Comparison of ENCODE assay signal across 28 mouse cellular contexts in genomic region chr11:20849403-20849802, GRCm38 (mm10). TPM values are rescaled to one million over a fixed set of nuclear protein-coding genes. Genes with fewer than 3 reads are reported as not detected.
DNase-seq lines count a peak whose midpoint lies in the region; ATAC-seq and TF ChIP-seq lines count a peak whose summit lies in the region.
"Had no signal": no experiment of that assay in that cellular context is flagged by ENCODE, and none has a peak within 500 bp of the region (broad histone marks: within the 10 kb centered on the region; RNA-seq: fewer than 3 reads in every experiment).

No protein-coding gene starts in this region.

- H3K9me3 ChIP-seq in kidney, postnatal 0 days (replicated peaks; ENCODE audit: low read length), result no peaks in the 10 kb centered on the region
- H3K9me3 ChIP-seq in embryonic facial prominence, embryonic 15.5 days (replicated peaks), result no peaks in the 10 kb centered on the region
- no peaks in the 10 kb centered on the region for H3K9me3 ChIP-seq in forebrain, embryonic 14.5 days (replicated peaks; ENCODE audit: control insufficient read depth, low read length)
- no peaks in the 10 kb centered on the region for H3K9me3 ChIP-seq in hindbrain, embryonic 14.5 days (ENCODE audit: control insufficient read depth, low read length)
- H3K9me3 ChIP-seq: heart, embryonic 12.5 days; intestine, embryonic 15.5 days; midbrain, embryonic 10.5 days; neural tube, embryonic 13.5 days had no signal

- H3K4me1 ChIP-seq in kidney, postnatal 0 days (replicated peaks; ENCODE audit: insufficient read depth, low read length), result no peaks in the 10 kb centered on the region
- H3K4me1 ChIP-seq in embryonic facial prominence, embryonic 15.5 days, result peaks cover 12% of the 10 kb centered on the region
- H3K4me1 ChIP-seq in forebrain, embryonic 14.5 days (ENCODE audit: control insufficient read depth, insufficient read depth, low read length), result no peaks in the 10 kb centered on the region
- H3K4me1 ChIP-seq in hindbrain, embryonic 14.5 days (replicated peaks; ENCODE audit: control insufficient read depth, insufficient read depth, low read length), result no peaks in the 10 kb centered on the region
- H3K4me1 ChIP-seq: heart, embryonic 12.5 days; intestine, embryonic 15.5 days had no signal

- WGBS in kidney, postnatal 0 days, result 77% methylated on average over 5 of the region's 5 CpGs
- 45% methylated on average over 5 of the region's 5 CpGs for WGBS in embryonic facial prominence, embryonic 15.5 days
- WGBS in forebrain, embryonic 14.5 days, result 80% methylated on average over 5 of the region's 5 CpGs
- WGBS in hindbrain, embryonic 14.5 days, result 82% methylated on average over 5 of the region's 5 CpGs

- H3K4me2 ChIP-seq in kidney, postnatal 0 days (ENCODE audit: low read length), result no peak overlapping the region
- no peak overlapping the region for H3K4me2 ChIP-seq in embryonic facial prominence, embryonic 15.5 days (replicated peaks)
- no peak overlapping the region for H3K4me2 ChIP-seq in forebrain, embryonic 14.5 days (ENCODE audit: low read length)
- no peak overlapping the region for H3K4me2 ChIP-seq in hindbrain, embryonic 14.5 days (replicated peaks)
- H3K4me2 ChIP-seq: heart, embryonic 12.5 days; intestine, embryonic 15.5 days; neural tube, embryonic 13.5 days had no signal

- no peaks in the 10 kb centered on the region for H3K27me3 ChIP-seq in kidney, postnatal 0 days (ENCODE audit: insufficient read depth, low read length)
- H3K27me3 ChIP-seq in embryonic facial prominence, embryonic 15.5 days, result no peaks in the 10 kb centered on the region
- H3K27me3 ChIP-seq in forebrain, embryonic 14.5 days (replicated peaks; ENCODE audit: control insufficient read depth, insufficient read depth, low read length), result no peaks in the 10 kb centered on the region
- peaks cover 4% of the 10 kb centered on the region; the same call in 1 of the 2 replicates for H3K27me3 ChIP-seq in hindbrain, embryonic 14.5 days (ENCODE audit: control insufficient read depth, insufficient read depth, low read length)
- H3K27me3 ChIP-seq: heart, embryonic 12.5 days; intestine, embryonic 15.5 days had no signal

- H3K4me3 ChIP-seq in gastrocnemius, adult 2 months, result no peak overlapping the region
- no peak overlapping the region for H3K4me3 ChIP-seq in kidney, postnatal 0 days (replicated peaks; ENCODE audit: low read depth, low read length)
- no peak overlapping the region for H3K4me3 ChIP-seq in embryonic facial prominence, embryonic 15.5 days (replicated peaks)
- H3K4me3 ChIP-seq in forebrain, embryonic 14.5 days (ENCODE audit: low read depth, low read length), result no peak overlapping the region
- no peak overlapping the region for H3K4me3 ChIP-seq in hindbrain, embryonic 14.5 days (replicated peaks; ENCODE audit: low read length)
- H3K4me3 ChIP-seq: heart, embryonic 12.5 days; intestine, embryonic 15.5 days; midbrain, embryonic 10.5 days; myocyte; neural tube, embryonic 13.5 days had no signal

- no peak for DNase-seq in gastrocnemius, adult 2 months
- DNase-seq in gastrocnemius, postnatal 10 days, result no peak
- peak; percentile 34 for DNase-seq in kidney, postnatal 0 days (ENCODE audit: low spot score)
- DNase-seq in kidney, adult 9 months, result no peak
- peak; percentile 63 for DNase-seq in NIH3T3 (ENCODE audit: low read depth)
- DNase-seq in forebrain, embryonic 14.5 days (ENCODE audit: low spot score), result no peak
- no peak for DNase-seq in hindbrain, embryonic 14.5 days (ENCODE audit: low spot score)
- DNase-seq: adrenal gland, postnatal 14 days; cerebellum, adult 11-12 months; cerebellum, adult 9-11 months; embryo, embryonic 11 days; kidney, adult 2 months; kidney, postnatal 10 days; liver; lung, adult 2 months; lung, postnatal 10 days; right cerebral cortex, postnatal 4 days; thymus, adult 2 months; thymus, postnatal 36 days had no signal

- peak overlapping the region; percentile 51 for H3K27ac ChIP-seq in gastrocnemius, adult 2 months
- H3K27ac ChIP-seq in kidney, postnatal 0 days, result no peak overlapping the region
- H3K27ac ChIP-seq in embryonic facial prominence, embryonic 15.5 days (replicated peaks), result peak overlapping the region; percentile 65
- no peak overlapping the region for H3K27ac ChIP-seq in forebrain, embryonic 14.5 days (ENCODE audit: low read depth, low read length)
- no peak overlapping the region for H3K27ac ChIP-seq in hindbrain, embryonic 14.5 days
- H3K27ac ChIP-seq: hindbrain, postnatal 0 days; intestine, embryonic 15.5 days; liver, embryonic 14.5 days; macrophage; neural tube, embryonic 13.5 days had no signal

- no peaks in the 10 kb centered on the region for H3K36me3 ChIP-seq in kidney, postnatal 0 days (ENCODE audit: insufficient read depth, low read length)
- H3K36me3 ChIP-seq in embryonic facial prominence, embryonic 15.5 days, result no peaks in the 10 kb centered on the region
- H3K36me3 ChIP-seq in forebrain, embryonic 14.5 days (ENCODE audit: control insufficient read depth, insufficient read depth, low read length), result no peaks in the 10 kb centered on the region
- H3K36me3 ChIP-seq in hindbrain, embryonic 14.5 days (replicated peaks; ENCODE audit: control insufficient read depth, insufficient read depth), result no peaks in the 10 kb centered on the region
- H3K36me3 ChIP-seq: heart, embryonic 12.5 days; intestine, embryonic 15.5 days; midbrain, embryonic 10.5 days; neural tube, embryonic 13.5 days had no signal

- ATAC-seq in kidney, postnatal 0 days (replicated peaks; ENCODE audit: low FRiP score, low read depth), result no peak
- ATAC-seq in embryonic facial prominence, embryonic 15.5 days (ENCODE audit: insufficient number of reproducible peaks, low FRiP score, low TSS enrichment, low read depth), result peak; percentile 73; the same call in 1 of the 2 replicates
- no peak for ATAC-seq in forebrain, embryonic 14.5 days
- ATAC-seq in hindbrain, embryonic 14.5 days (ENCODE audit: low FRiP score), result no peak
- ATAC-seq: hindbrain, postnatal 0 days; intestine, embryonic 15.5 days had no signal

- TF ChIP-seq CTCF in gastrocnemius, adult 2 months (IDR thresholded peaks at IDR 0.05), result no peak
- TF ChIP-seq CTCF in kidney, postnatal 0 days (IDR thresholded peaks at IDR 0.05; ENCODE audit: low read depth), result no peak

- intact Hi-C loops in gastrocnemius, adult 2 months (cut with DNase I), result no loop called here

- no peak overlapping the region for H3K9ac ChIP-seq in kidney, postnatal 0 days (ENCODE audit: low read depth, low read length)
- H3K9ac ChIP-seq in embryonic facial prominence, embryonic 15.5 days, result no peak overlapping the region
- no peak overlapping the region for H3K9ac ChIP-seq in forebrain, embryonic 14.5 days (ENCODE audit: low read length)
- H3K9ac ChIP-seq in hindbrain, embryonic 14.5 days, result no peak overlapping the region
- H3K9ac ChIP-seq: heart, embryonic 12.5 days; intestine, embryonic 15.5 days; liver, embryonic 14.5 days; neural tube, embryonic 13.5 days had no signal

RNA-seq across cellular contexts. Expression of gene Lgalsl, which starts 18.5 kb away (rescaled TPM):
- total RNA-seq in gastrocnemius, adult 2 months (2021), result 10 to 100 TPM; 72.0 to 79.2 TPM
- total RNA-seq in gastrocnemius, postnatal 10 days (2021), result 10 to 100 TPM; 61.6 to 64.2 TPM
- 31.3 and 33.8 TPM in 2 replicates for polyA plus RNA-seq in kidney, postnatal 0 days (2015; fragmentation: Nextera tagmentation; extraction: Ambion mirVana)
- 68.4 and 74.7 TPM in 2 replicates for polyA plus RNA-seq in embryonic facial prominence, embryonic 15.5 days (2015; fragmentation: Nextera tagmentation; extraction: Ambion mirVana)
- polyA plus RNA-seq in forebrain, embryonic 14.5 days (2014; fragmentation: Nextera tagmentation; extraction: Ambion mirVana), result 74.0 and 87.5 TPM in 2 replicates
- polyA plus RNA-seq in hindbrain, embryonic 14.5 days (2014; fragmentation: Nextera tagmentation; extraction: Ambion mirVana), result 62.6 and 88.1 TPM in 2 replicates

Comparison
In these comparisons a context has a peak if more than half of its experiments do, and no peak if none do; other contexts are left out.
1. DNase-seq: peak in kidney, postnatal 0 days (single experiment) and NIH3T3 (single experiment); none in gastrocnemius, adult 2 months (single experiment), gastrocnemius, postnatal 10 days (single experiment), kidney, adult 9 months (single experiment), forebrain, embryonic 14.5 days (single experiment) and hindbrain, embryonic 14.5 days (single experiment).
2. H3K27ac ChIP-seq: peak in gastrocnemius, adult 2 months (single experiment) and embryonic facial prominence, embryonic 15.5 days (single experiment); none in kidney, postnatal 0 days (single experiment), forebrain, embryonic 14.5 days (single experiment) and hindbrain, embryonic 14.5 days (single experiment).